Mouse (Mus musculus): ENCODE results near the gene Nyap1.

- TF ChIP-seq CTCF (conservative IDR thresholded peaks at IDR 0.05; ENCODE audit: low read length) (no peak), NANOG (IDR thresholded peaks at IDR 0.05; ENCODE audit: borderline replicate concordance, low read length) (no peak)
These were observed 23.2 kb downstream of the Nyap1 start for GRCm38 (mm10) chr5:137718020-137718790.
